Mouse (Mus musculus): ENCODE data around the gene Mcpt8. TPM values are rescaled to one million over a fixed set of nuclear protein-coding genes. Genes with fewer than 3 reads are reported as not detected.
A peak's percentile ranks its signal among the peaks of the same experiment; 100 is the strongest.
"Not testable (repeated sequence)": the region's sequence is repeated elsewhere in the genome, so short reads cannot be mapped to it uniquely, and the experiment has no call there.

The Mcpt8 gene
- polyA plus RNA-seq, 1 experiment from 2014 or later = not detected

DNA sequence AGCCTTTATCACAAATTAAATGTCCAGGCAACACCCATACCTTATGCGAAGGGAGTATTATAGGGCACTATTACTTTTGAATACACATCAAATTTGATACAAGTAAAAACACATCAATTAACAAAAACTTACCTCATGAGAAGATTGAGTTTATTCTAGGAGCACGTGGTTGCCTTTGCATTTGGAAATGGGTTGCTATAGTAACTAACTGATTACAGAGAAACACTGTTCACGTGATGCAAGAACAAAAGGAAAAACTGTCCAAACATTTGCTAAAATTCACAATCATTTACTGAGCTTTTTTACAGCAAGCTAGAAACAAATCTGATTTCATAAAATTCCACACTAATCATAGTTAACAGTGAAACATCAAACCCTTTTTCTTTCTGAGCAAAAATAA, 18.4 kb upstream of the Mcpt8 start:
- Histone ChIP-seq H3K27ac (ENCODE audit: low read depth, low read length) (no peak overlapping the region), H3K4me1 (replicated peaks; ENCODE audit: control insufficient read depth, insufficient read depth, low read length) (no peaks in the 10 kb centered on the region), H3K27me3 (ENCODE audit: control insufficient read depth, insufficient read depth, low read length) (no peaks in the 10 kb centered on the region), H3K4me2 (replicated peaks; ENCODE audit: low read depth, low read length) (no peak overlapping the region), H3K9ac (ENCODE audit: low read depth, low read length) (no peak overlapping the region), H3K36me3 (ENCODE audit: control insufficient read depth, insufficient read depth, low read length) (no peaks in the 10 kb centered on the region), H3K9me3 (ENCODE audit: control insufficient read depth, low read length) (no peaks in the 10 kb centered on the region), H3K4me3 (ENCODE audit: low read depth, low read length) (no peak overlapping the region)
- DNase-seq (ENCODE audit: low spot score) (no peak), ATAC-seq (ENCODE audit: low FRiP score) (no peak)
- WGBS = 78% methylated on average over 3 of the region's 3 CpGs

GRCm38 (mm10) chr14:56102386-56102785, 17.3 kb upstream of the Mcpt8 start, which contains the start of gene Ctsg:
Gene Ctsg (minus strand): TSS chr14:56102574.
- Histone ChIP-seq H3K27me3 (ENCODE audit: control insufficient read depth, insufficient read depth, low read length) (no peaks in the 10 kb centered on the region), H3K27ac (ENCODE audit: low read depth, low read length) (no peak within 1 kb of the TSS), H3K4me2 (replicated peaks; ENCODE audit: low read depth, low read length) (no peak within 1 kb of the TSS), H3K9ac (ENCODE audit: low read depth, low read length) (no peak within 1 kb of the TSS), H3K4me3 (ENCODE audit: low read depth, low read length) (no peak within 1 kb of the TSS), H3K36me3 (ENCODE audit: control insufficient read depth, insufficient read depth, low read length) (no peaks in the 10 kb centered on the region), H3K9me3 (ENCODE audit: control insufficient read depth, low read length) (no peaks in the 10 kb centered on the region), H3K4me1 (replicated peaks; ENCODE audit: control insufficient read depth, insufficient read depth, low read length) (no peaks in the 10 kb centered on the region)
- WGBS = 78% methylated on average over 10 of the region's 10 CpGs
- ATAC-seq (ENCODE audit: low FRiP score) = no peak
- no peak for DNase-seq (ENCODE audit: low spot score)

- Histone ChIP-seq H3K36me3 (ENCODE audit: control insufficient read depth, insufficient read depth, low read length) (no peaks in the 10 kb centered on the region), H3K27me3 (ENCODE audit: control insufficient read depth, insufficient read depth, low read length) (no peaks in the 10 kb centered on the region), H3K4me3 (ENCODE audit: low read depth, low read length) (no peak overlapping the region), H3K9me3 (ENCODE audit: control insufficient read depth, low read length) (no peaks in the 10 kb centered on the region), H3K27ac (ENCODE audit: low read depth, low read length) (no peak overlapping the region), H3K9ac (ENCODE audit: low read depth, low read length) (no peak overlapping the region), H3K4me1 (replicated peaks; ENCODE audit: control insufficient read depth, insufficient read depth, low read length) (no peaks in the 10 kb centered on the region), H3K4me2 (replicated peaks; ENCODE audit: low read depth, low read length) (no peak overlapping the region)
- 81% methylated on average over 4 of the region's 4 CpGs for WGBS
- DNase-seq (ENCODE audit: low spot score) (peak; percentile 13), ATAC-seq (ENCODE audit: low FRiP score) (no peak)
Measured at GRCm38 (mm10) chr14:56098940-56099339, 13.9 kb upstream of the Mcpt8 start.

DNA sequence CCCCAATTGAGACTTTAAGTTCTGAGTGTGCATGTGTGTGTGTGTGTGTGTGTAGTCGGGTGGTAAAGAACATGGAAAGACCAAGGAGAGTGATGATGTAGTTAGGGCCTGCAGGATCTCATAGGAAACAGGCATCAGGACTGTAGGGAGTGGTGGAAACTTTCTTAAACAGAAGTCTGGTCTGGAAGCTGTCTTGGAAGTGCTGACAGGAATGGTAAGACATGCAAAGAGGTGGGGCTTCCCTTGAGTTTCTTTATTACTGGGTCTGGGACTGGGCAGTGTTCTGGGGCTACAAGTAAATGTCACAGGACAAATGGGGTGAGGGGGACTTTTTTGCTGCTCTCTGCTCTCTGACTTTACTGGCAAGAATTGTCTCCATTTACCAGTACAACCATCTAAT, 12.5 kb upstream of the Mcpt8 start:
- DNase-seq (ENCODE audit: low spot score) (no peak), ATAC-seq (ENCODE audit: low FRiP score) (no peak)
- Histone ChIP-seq H3K9me3 (ENCODE audit: control insufficient read depth, low read length) (no peaks in the 10 kb centered on the region), H3K4me1 (replicated peaks; ENCODE audit: control insufficient read depth, insufficient read depth, low read length) (no peaks in the 10 kb centered on the region), H3K27ac (ENCODE audit: low read depth, low read length) (no peak overlapping the region), H3K36me3 (ENCODE audit: control insufficient read depth, insufficient read depth, low read length) (no peaks in the 10 kb centered on the region), H3K9ac (ENCODE audit: low read depth, low read length) (no peak overlapping the region), H3K4me2 (replicated peaks; ENCODE audit: low read depth, low read length) (no peak overlapping the region), H3K27me3 (ENCODE audit: control insufficient read depth, insufficient read depth, low read length) (no peaks in the 10 kb centered on the region), H3K4me3 (ENCODE audit: low read depth, low read length) (no peak overlapping the region)
- 91% methylated on average over 1 of the region's 1 CpGs for WGBS

GRCm38 (mm10) chr14:56093353-56093752, 8.3 kb upstream of the Mcpt8 start:
- Histone ChIP-seq H3K9me3 (ENCODE audit: control insufficient read depth, low read length) (no peaks in the 10 kb centered on the region), H3K9ac (ENCODE audit: low read depth, low read length) (no peak overlapping the region), H3K27me3 (ENCODE audit: control insufficient read depth, insufficient read depth, low read length) (no peaks in the 10 kb centered on the region), H3K27ac (ENCODE audit: low read depth, low read length) (no peak overlapping the region), H3K4me1 (replicated peaks; ENCODE audit: control insufficient read depth, insufficient read depth, low read length) (no peaks in the 10 kb centered on the region), H3K4me2 (replicated peaks; ENCODE audit: low read depth, low read length) (no peak overlapping the region), H3K4me3 (ENCODE audit: low read depth, low read length) (no peak overlapping the region), H3K36me3 (ENCODE audit: control insufficient read depth, insufficient read depth, low read length) (no peaks in the 10 kb centered on the region)
- ATAC-seq (ENCODE audit: low FRiP score) (no peak), DNase-seq (ENCODE audit: low spot score) (no peak)
- 70% methylated on average over 2 of the region's 2 CpGs for WGBS

- Histone ChIP-seq H3K9ac (ENCODE audit: low read depth, low read length) (no peak overlapping the region), H3K36me3 (ENCODE audit: control insufficient read depth, insufficient read depth, low read length) (no peaks in the 10 kb centered on the region), H3K4me3 (ENCODE audit: low read depth, low read length) (no peak overlapping the region), H3K4me1 (replicated peaks; ENCODE audit: control insufficient read depth, insufficient read depth, low read length) (no peaks in the 10 kb centered on the region), H3K27me3 (ENCODE audit: control insufficient read depth, insufficient read depth, low read length) (no peaks in the 10 kb centered on the region), H3K4me2 (replicated peaks; ENCODE audit: low read depth, low read length) (no peak overlapping the region), H3K27ac (ENCODE audit: low read depth, low read length) (no peak overlapping the region), H3K9me3 (ENCODE audit: control insufficient read depth, low read length) (no peaks in the 10 kb centered on the region)
- WGBS = 82% methylated on average over 3 of the region's 3 CpGs
- ATAC-seq (ENCODE audit: low FRiP score) (no peak), DNase-seq (ENCODE audit: low spot score) (no peak)
Measured at GRCm38 (mm10) chr14:56086711-56087110, 1.6 kb upstream of the Mcpt8 start.

- Histone ChIP-seq H3K4me3 (ENCODE audit: low read depth, low read length) (no peak overlapping the region), H3K9ac (ENCODE audit: low read depth, low read length) (no peak overlapping the region), H3K27ac (ENCODE audit: low read depth, low read length) (no peak overlapping the region), H3K4me2 (replicated peaks; ENCODE audit: low read depth, low read length) (no peak overlapping the region), H3K9me3 (ENCODE audit: control insufficient read depth, low read length) (no peaks in the 10 kb centered on the region), H3K27me3 (ENCODE audit: control insufficient read depth, insufficient read depth, low read length) (no peaks in the 10 kb centered on the region), H3K36me3 (ENCODE audit: control insufficient read depth, insufficient read depth, low read length) (no peaks in the 10 kb centered on the region), H3K4me1 (replicated peaks; ENCODE audit: control insufficient read depth, insufficient read depth, low read length) (no peaks in the 10 kb centered on the region)
- ATAC-seq (ENCODE audit: low FRiP score) (no peak), DNase-seq (ENCODE audit: low spot score) (no peak)
- WGBS = 85% methylated on average over 4 of the region's 4 CpGs
Measured at GRCm38 (mm10) chr14:56082016-56082415, 3.1 kb downstream of the Mcpt8 start.

DNA sequence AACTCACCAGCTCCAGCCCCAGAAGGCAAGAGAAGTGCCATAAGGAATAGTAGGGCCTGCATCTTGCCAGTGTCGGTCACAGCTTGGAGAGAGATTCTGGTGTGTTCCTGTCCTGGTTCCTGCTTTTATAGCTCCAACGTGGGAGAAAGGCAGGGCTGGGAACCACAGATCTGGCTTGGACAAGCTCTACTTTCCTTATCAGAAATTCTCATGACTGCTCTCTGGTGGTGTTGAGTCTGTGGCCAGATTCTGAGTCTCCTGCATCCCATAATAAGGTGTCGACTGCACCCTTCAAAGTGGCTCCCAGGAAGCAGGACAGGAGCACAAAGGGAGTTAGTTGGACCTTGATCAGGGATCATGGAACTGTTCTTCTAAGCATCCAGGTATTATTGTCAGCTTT, 22.9 kb downstream of the Mcpt8 start, which contains the start of gene Mcpt4:
TSS of gene Mcpt4 (minus strand) at position 101 of the 400 bp plus-strand sequence.
- not testable (repeated sequence) for ATAC-seq (ENCODE audit: low FRiP score); DNase-seq (ENCODE audit: low spot score); H3K27ac ChIP-seq (ENCODE audit: low read depth, low read length); H3K4me2 ChIP-seq (replicated peaks; ENCODE audit: low read depth, low read length); H3K27me3 ChIP-seq (ENCODE audit: control insufficient read depth, insufficient read depth, low read length); H3K4me3 ChIP-seq (ENCODE audit: low read depth, low read length); H3K4me1 ChIP-seq (replicated peaks; ENCODE audit: control insufficient read depth, insufficient read depth, low read length); H3K36me3 ChIP-seq (ENCODE audit: control insufficient read depth, insufficient read depth, low read length); H3K9ac ChIP-seq (ENCODE audit: low read depth, low read length); H3K9me3 ChIP-seq (ENCODE audit: control insufficient read depth, low read length)
- 81% methylated on average over 3 of the region's 3 CpGs for WGBS

DNA sequence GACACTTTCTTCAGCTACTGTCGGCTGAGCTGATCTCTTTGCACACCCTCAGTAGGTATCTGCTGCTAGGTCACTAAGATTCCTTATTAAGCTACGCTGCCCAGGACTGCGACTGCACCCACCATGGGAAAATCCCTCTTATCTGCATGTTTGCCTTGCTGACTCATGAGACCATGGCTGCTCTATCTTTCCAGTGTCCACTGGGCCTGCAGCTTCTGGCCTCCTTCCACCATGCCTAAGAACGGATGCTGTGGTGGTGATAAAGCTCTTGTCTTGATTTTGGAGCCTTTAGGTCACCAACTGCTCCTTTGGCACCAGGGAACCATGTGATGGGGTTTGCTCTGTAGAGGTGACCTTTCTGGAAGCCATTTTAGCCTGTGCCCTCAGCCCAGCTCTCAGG, 27.4 kb downstream of the Mcpt8 start:
- Histone ChIP-seq H3K4me1 (replicated peaks; ENCODE audit: control insufficient read depth, insufficient read depth, low read length) (no peaks in the 10 kb centered on the region), H3K9ac (ENCODE audit: low read depth, low read length) (no peak overlapping the region), H3K4me3 (ENCODE audit: low read depth, low read length) (no peak overlapping the region), H3K27ac (ENCODE audit: low read depth, low read length) (no peak overlapping the region), H3K27me3 (ENCODE audit: control insufficient read depth, insufficient read depth, low read length) (no peaks in the 10 kb centered on the region), H3K36me3 (ENCODE audit: control insufficient read depth, insufficient read depth, low read length) (no peaks in the 10 kb centered on the region), H3K9me3 (ENCODE audit: control insufficient read depth, low read length) (no peaks in the 10 kb centered on the region), H3K4me2 (replicated peaks; ENCODE audit: low read depth, low read length) (no peak overlapping the region)
- ATAC-seq (ENCODE audit: low FRiP score) = no peak
- WGBS = 84% methylated on average over 4 of the region's 4 CpGs
- DNase-seq (ENCODE audit: low spot score) = no peak
